Mouse (Mus musculus) E14TG2a.4 (cell line): ENCODE results near the gene Sfxn4.

Experiments
- CTCF ChIP-seq: conservative IDR thresholded peaks from 2 replicates; pipeline ENCODE4 v1.5.1; 2014; ENCODE audit warnings: low read length
- NANOG ChIP-seq: IDR thresholded peaks from 2 replicates; pipeline ENCODE4 v1.6.1; 2014; ENCODE audit warnings: borderline replicate concordance, low read length, mixed read lengths
- POU5F1 ChIP-seq: IDR thresholded peaks from 2 replicates; pipeline ENCODE4 v1.6.1; 2014; ENCODE audit warnings: low read length, borderline replicate concordance

GRCm38 (mm10) chr19:60797415-60797814 lies 63.9 kb downstream of the Sfxn4 start:
- no peak for TF ChIP-seq POU5F1
- no peak for TF ChIP-seq CTCF
- no peak for TF ChIP-seq NANOG
